Mouse (Mus musculus) MEL (cell line): ENCODE data around the gene Gm6169. TPM values are rescaled to one million over a fixed set of nuclear protein-coding genes. Genes with fewer than 3 reads are reported as not detected.

ENCODE experiments used
- DNase-seq: peaks from one replicate; pipeline ENCODE4 v3.0.0; 2011; ENCODE audit warnings: low read depth, low spot score
- H3K27ac ChIP-seq: 2 replicates; pipeline ENCODE4 v1.5.1; 2012; ENCODE audit warnings: low read depth, mild to moderate bottlenecking, control low read depth, low read length, moderate library complexity; ENCODE audit not compliant: control insufficient read depth
- H3K27me3 ChIP-seq, 2 experiments: fragments of 150-350 bp in 1 of 2; sonication (generic) in 1 of 2; 2 replicates each; pipeline ENCODE4 v1.6.1; 2012; ENCODE audit warnings: low read length in 2 of 2, mild to moderate bottlenecking in 2 of 2, improper control_type of control experiment in 1 of 2, moderate library complexity in 1 of 2; ENCODE audit not compliant: insufficient read depth in 2 of 2, control insufficient read depth in 1 of 2
- H3K36me3 ChIP-seq, 2 experiments: 2 replicates each; pipeline ENCODE4 v1.6.1; 2012 to 2014; ENCODE audit warnings: low read length in 2 of 2, improper control_type of control experiment in 1 of 2, inconsistent platforms in 1 of 2, mild to moderate bottlenecking in 1 of 2; ENCODE audit not compliant: insufficient read depth in 2 of 2, control insufficient read depth in 1 of 2
- H3K4me1 ChIP-seq, 2 experiments: fragments of 150-350 bp in 1 of 2; sonication (generic) in 1 of 2; 2 replicates each; pipeline ENCODE4 v1.6.1; 2012; ENCODE audit warnings: low read length in 2 of 2, improper control_type of control experiment in 1 of 2, mild to moderate bottlenecking in 1 of 2; ENCODE audit not compliant: insufficient read depth in 2 of 2, control insufficient read depth in 1 of 2
- H3K4me3 ChIP-seq, 2 experiments: fragments of 150-350 bp in 1 of 2; sonication (generic) in 1 of 2; 2 replicates each; pipeline ENCODE4 v1.5.1; 2012; ENCODE audit warnings: low read depth in 2 of 2, low read length in 2 of 2, mild to moderate bottlenecking in 2 of 2, moderate library complexity in 2 of 2, control low read depth in 1 of 2, improper control_type of control experiment in 1 of 2; ENCODE audit not compliant: control insufficient read depth in 1 of 2, insufficient read depth in 1 of 2
- H3K79me2 ChIP-seq: 2 replicates; pipeline ENCODE4 v1.6.1; 2012; ENCODE audit warnings: mild to moderate bottlenecking, low read length, moderate library complexity; ENCODE audit not compliant: control insufficient read depth, poor library complexity, insufficient read depth
- H3K9ac ChIP-seq: 2 replicates; pipeline ENCODE4 v1.6.1; 2012; ENCODE audit warnings: low read depth, mild to moderate bottlenecking, control low read depth, low read length, moderate library complexity; ENCODE audit not compliant: control insufficient read depth, poor library complexity, severe bottlenecking
- H3K9me3 ChIP-seq: fragments of 150-350 bp; sonication (generic); replicated peaks from 2 replicates; pipeline ENCODE4 v1.6.1; 2012; ENCODE audit warnings: mild to moderate bottlenecking, low read length, improper control_type of control experiment, moderate library complexity; ENCODE audit not compliant: insufficient read depth
- CHD1 ChIP-seq: IDR thresholded peaks from 2 replicates; pipeline ENCODE4 v1.6.1; 2012; ENCODE audit warnings: low read depth, mild to moderate bottlenecking, inconsistent platforms, low read length, improper control_type of control experiment
- CHD2 ChIP-seq: IDR thresholded peaks from 2 replicates; pipeline ENCODE4 v1.6.1; 2011; ENCODE audit warnings: low read length, improper control_type of control experiment
- CTCF ChIP-seq, 3 experiments: IDR thresholded peaks in 2 of 3; conservative IDR thresholded peaks in 1 of 3; 2 replicates each; pipeline ENCODE4 v1.5.1; 2011 to 2012; ENCODE audit warnings: low read length in 3 of 3, low read depth in 2 of 3, mild to moderate bottlenecking in 2 of 3, improper control_type of control experiment in 1 of 3, inconsistent platforms in 1 of 3, mixed read lengths in 1 of 3, moderate library complexity in 1 of 3; ENCODE audit not compliant: control insufficient read depth in 1 of 3, insufficient read depth in 1 of 3, poor library complexity in 1 of 3, severe bottlenecking in 1 of 3
- E2F4 ChIP-seq: IDR thresholded peaks from 2 replicates; pipeline ENCODE4 v1.6.1; 2011; ENCODE audit warnings: low read depth, low read length, improper control_type of control experiment, borderline replicate concordance
- EP300 ChIP-seq, 2 experiments: IDR thresholded peaks; 2 replicates each; pipeline ENCODE4 v1.6.1; 2011; ENCODE audit warnings: improper control_type of control experiment in 2 of 2, low read length in 2 of 2, low read depth in 1 of 2, mild to moderate bottlenecking in 1 of 2
- ETS1 ChIP-seq: IDR thresholded peaks from 2 replicates; pipeline ENCODE4 v1.6.1; 2012; ENCODE audit warnings: low read depth, mild to moderate bottlenecking, inconsistent platforms, low read length, improper control_type of control experiment, moderate library complexity
- GATA1 ChIP-seq: IDR thresholded peaks from 2 replicates; pipeline ENCODE4 v1.6.1; 2011; ENCODE audit warnings: low read depth, low read length, improper control_type of control experiment
- HCFC1 ChIP-seq: IDR thresholded peaks from 2 replicates; pipeline ENCODE4 v1.6.1; 2012; ENCODE audit warnings: low read depth, mild to moderate bottlenecking, inconsistent platforms, low read length, improper control_type of control experiment, moderate library complexity
- JUND ChIP-seq: IDR thresholded peaks from 2 replicates; pipeline ENCODE4 v1.6.1; 2011; ENCODE audit warnings: low read depth, mild to moderate bottlenecking, improper control_type of control experiment, low read length
- KAT2A ChIP-seq: conservative IDR thresholded peaks from 2 replicates; pipeline ENCODE4 v1.6.1; 2012; ENCODE audit warnings: low read depth, low read length, improper control_type of control experiment, inconsistent platforms
- MAFK ChIP-seq: IDR thresholded peaks from 2 replicates; pipeline ENCODE4 v1.6.1; 2011; ENCODE audit warnings: low read depth, mild to moderate bottlenecking, low read length, improper control_type of control experiment, borderline replicate concordance
- MAX ChIP-seq: IDR thresholded peaks from 2 replicates; pipeline ENCODE4 v1.6.1; 2011; ENCODE audit warnings: low read length, improper control_type of control experiment
- MEF2A ChIP-seq: IDR thresholded peaks from 2 replicates; pipeline ENCODE4 v1.6.1; 2014; ENCODE audit warnings: low read depth, mild to moderate bottlenecking, inconsistent platforms, low read length, improper control_type of control experiment; ENCODE audit not compliant: poor library complexity, insufficient replicate concordance, severe bottlenecking; ENCODE audit errors: extremely low read depth
- POLR2A ChIP-seq, 2 experiments: IDR thresholded peaks; 2 replicates each; pipeline ENCODE4 v1.6.1; 2011 to 2012; ENCODE audit warnings: low read length in 2 of 2, mild to moderate bottlenecking in 2 of 2, control low read depth in 1 of 2, improper control_type of control experiment in 1 of 2, low read depth in 1 of 2, moderate library complexity in 1 of 2; ENCODE audit not compliant: control insufficient read depth in 1 of 2, insufficient read depth in 1 of 2, poor library complexity in 1 of 2
- POLR2AphosphoS2 ChIP-seq: IDR thresholded peaks from 2 replicates; pipeline ENCODE4 v1.6.1; 2011; ENCODE audit warnings: low read length, improper control_type of control experiment
- TAL1 ChIP-seq: IDR thresholded peaks from 2 replicates; pipeline ENCODE4 v1.6.1; 2012; ENCODE audit warnings: mild to moderate bottlenecking, inconsistent platforms, low read length, moderate library complexity, mixed read lengths
- ZMIZ1 ChIP-seq: IDR thresholded peaks from 2 replicates; pipeline ENCODE4 v1.6.1; 2012; ENCODE audit warnings: low read depth, mild to moderate bottlenecking, inconsistent platforms, low read length, improper control_type of control experiment, moderate library complexity
- ZNF384 ChIP-seq: IDR thresholded peaks from 2 replicates; pipeline ENCODE4 v1.6.1; 2012; ENCODE audit warnings: low read depth, mild to moderate bottlenecking, inconsistent platforms, low read length, improper control_type of control experiment
- polyA plus RNA-seq, 2 experiments: library from polyadenylated mRNA; stranded (reverse) in 1 of 2; unstranded in 1 of 2; fragments of >175 nt in 1 of 2; fragments of >200 nt in 1 of 2; gene quantifications; 2 replicates each; pipeline versions ENCODE4 v1.2.1 to v1.2.4; 2012; ENCODE audit warnings: low replicate concordance in 2 of 2, low read depth in 1 of 2; ENCODE audit not compliant: insufficient read length in 2 of 2, insufficient read depth in 1 of 2, missing spikeins in 1 of 2
- total RNA-seq: library from RNA; depleted of rRNA; stranded (reverse); fragments of 300-350 nt; gene quantifications from 2 replicates; pipeline ENCODE4 v1.2.3, GENCODE M21; 2012

Gene Gm6169
- total and polyA plus RNA-seq, 3 experiments: 1.9 to 3.6 TPM; not detected in 1

DNA sequence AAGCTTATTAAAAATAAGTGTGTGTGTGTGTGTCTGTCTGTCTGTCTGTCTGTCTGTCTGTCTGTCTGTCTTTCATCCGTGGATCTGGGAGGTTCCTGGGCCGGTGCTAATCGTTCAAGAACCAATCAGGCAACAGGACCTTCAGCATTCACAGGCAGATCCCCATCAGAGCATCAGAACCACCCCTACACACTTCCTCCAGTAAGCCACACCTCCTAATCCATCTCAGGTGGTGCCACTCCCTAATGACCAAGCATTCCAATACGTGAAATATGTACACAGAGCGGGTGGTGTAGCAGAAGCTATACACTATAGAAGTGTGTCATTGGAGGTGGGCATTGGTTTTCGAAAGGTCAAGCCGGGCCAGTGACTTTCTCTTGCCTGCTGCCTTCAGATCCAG is 16.6 kb downstream of the Gm6169 start:
- DNase-seq: no peak
- H3K36me3 ChIP-seq: no peaks in the 10 kb centered on the region
- no peaks in the 10 kb centered on the region for H3K79me2 ChIP-seq
- H3K4me3 ChIP-seq: no peak overlapping the region
- H3K9me3 ChIP-seq: no peaks in the 10 kb centered on the region
- TF ChIP-seq MAFK (no peak), HCFC1 (no peak), POLR2AphosphoS2 (no peak), MEF2A (no peak), KAT2A (no peak), POLR2A (IDR thresholded peaks at IDR 0.05; ENCODE audit: control insufficient read depth in 1 of 2, insufficient read depth in 1 of 2, low read depth in 1 of 2, low read length in 2 of 2, poor library complexity in 1 of 2) (no peak), E2F4 (no peak), ZMIZ1 (no peak), CHD1 (no peak), ETS1 (no peak), MAX (no peak), TAL1 (no peak), CHD2 (no peak), EP300 (IDR thresholded peaks at IDR 0.05; ENCODE audit: low read depth in 1 of 2, low read length in 2 of 2) (no peak), ZNF384 (no peak), JUND (no peak), GATA1 (no peak)
- H3K27ac ChIP-seq: no peak overlapping the region
- no peak overlapping the region for H3K9ac ChIP-seq
- H3K4me1 ChIP-seq: no peaks in the 10 kb centered on the region
- no peaks in the 10 kb centered on the region; a peak in 2 of 4 replicates for H3K27me3 ChIP-seq

DNA sequence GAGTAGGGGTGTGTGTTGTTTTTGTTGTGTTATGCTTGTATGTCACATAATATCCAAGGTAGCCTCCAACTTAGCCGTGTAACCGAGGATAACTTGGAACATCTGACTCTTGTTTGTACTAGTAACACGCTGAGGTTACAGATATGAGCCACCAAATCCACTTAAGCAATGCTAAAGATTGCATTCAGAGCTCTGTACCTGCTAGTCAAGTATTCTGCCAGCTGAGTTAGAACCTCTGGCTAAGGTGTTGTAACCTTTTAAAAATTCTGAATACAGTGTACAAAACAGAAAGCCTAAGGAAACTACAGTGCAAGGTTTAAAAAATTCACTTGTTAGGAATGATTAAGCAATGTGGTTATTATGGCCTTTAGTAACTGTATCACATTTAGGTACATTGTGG is 18.4 kb downstream of the Gm6169 start:
- TF ChIP-seq ETS1 (no peak), HCFC1 (no peak), POLR2AphosphoS2 (no peak), CTCF (IDR thresholded peaks at IDR 0.05 in 2 of 3, conservative IDR thresholded peaks at IDR 0.05 in 1 of 3; ENCODE audit: control insufficient read depth in 1 of 3, insufficient read depth in 1 of 3, low read depth in 2 of 3, low read length in 3 of 3, poor library complexity in 1 of 3, severe bottlenecking in 1 of 3) (no peak)
- TF ChIP-seq, all 39 proteins: peak for 0
- no peaks in the 10 kb centered on the region; a peak in 2 of 4 replicates for H3K27me3 ChIP-seq
- H3K4me3 ChIP-seq: no peak overlapping the region
- no peak overlapping the region for H3K27ac ChIP-seq
- H3K4me1 ChIP-seq: no peaks in the 10 kb centered on the region
- H3K36me3 ChIP-seq: no peaks in the 10 kb centered on the region
- H3K79me2 ChIP-seq: no peaks in the 10 kb centered on the region
- no peak for DNase-seq
- H3K9ac ChIP-seq: no peak overlapping the region
- H3K9me3 ChIP-seq: no peaks in the 10 kb centered on the region
